Comparison of ENCODE assay signal across 17 mouse cellular contexts in the genomic region with DNA sequence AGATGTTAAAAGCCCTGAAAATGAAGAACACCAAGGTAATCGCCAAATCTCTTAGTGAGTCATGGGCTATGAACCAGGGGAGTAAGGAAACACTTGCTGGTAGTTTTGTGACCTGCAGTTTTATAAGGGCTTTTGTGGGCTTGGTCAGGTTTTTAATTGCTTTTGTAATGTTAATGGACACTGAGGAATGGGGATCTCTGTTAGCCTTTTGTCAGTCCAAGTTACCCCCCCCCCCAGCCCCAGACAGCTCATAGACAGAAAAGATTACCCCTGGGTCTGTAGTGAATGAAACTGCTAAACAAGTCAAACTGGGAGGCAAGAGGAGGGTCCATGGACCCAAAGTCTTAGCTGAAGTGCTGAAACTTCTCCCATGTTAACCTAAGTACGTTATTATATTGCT.
"Had no signal": no experiment of that assay in that cellular context is flagged by ENCODE, and none has a peak within 500 bp of the region (broad histone marks: within the 10 kb centered on the region; RNA-seq: fewer than 3 reads in every experiment).

No protein-coding gene starts in this region.

- H3K4me1 ChIP-seq: midbrain, embryonic 10.5 days; midbrain, embryonic 12.5 days; neural tube, embryonic 13.5 days; neural tube, embryonic 15.5 days had no signal

- H3K27me3 ChIP-seq: midbrain, embryonic 12.5 days; neural tube, embryonic 13.5 days; neural tube, embryonic 15.5 days had no signal

- H3K27ac ChIP-seq: midbrain, embryonic 10.5 days; midbrain, embryonic 12.5 days; neural tube, embryonic 13.5 days; neural tube, embryonic 15.5 days had no signal

- H3K4me3 ChIP-seq: midbrain, embryonic 10.5 days; midbrain, embryonic 12.5 days; myocyte; neural tube, embryonic 13.5 days; neural tube, embryonic 15.5 days had no signal

- DNase-seq: lung, adult 18-20 months; lung, embryonic 14.5 days; lung, postnatal 10 days; lung, postnatal 4 days; midbrain, embryonic 14.5 days; right cerebral cortex, adult 18-20 months; right cerebral cortex, postnatal 25 days; right cerebral cortex, postnatal 4 days; spleen, adult 18-20 months; thymus, adult 18-20 months; thymus, postnatal 14 days; thymus, postnatal 4 days had no signal

- H3K9me3 ChIP-seq: midbrain, embryonic 10.5 days; midbrain, embryonic 12.5 days; neural tube, embryonic 13.5 days; neural tube, embryonic 15.5 days had no signal
